Mouse (Mus musculus) hindlimb bud, embryonic 11.5 days (tissue): ENCODE measurements around the gene Cacna1i.
A peak's percentile ranks its signal among the peaks of the same experiment; 100 is the strongest.

ENCODE experiments used
- DNase-seq: peaks from one replicate; pipeline ENCODE4 v3.0.0-alpha.2; 2012; ENCODE audit warnings: low read depth, low spot score; ENCODE audit errors: extremely low spot score

The Cacna1i gene

GRCm38 (mm10) chr15:80286851-80287415 lies at the start of gene Cacna1i:
Cacna1i (plus strand) TSS chr15:80287238.
- DNase-seq: no peak

GRCm38 (mm10) chr15:80248135-80248534 lies 38.9 kb upstream of the Cacna1i start:
- no peak for DNase-seq

- no peak for DNase-seq
Observed at GRCm38 (mm10) chr15:80248596-80248995, 38.4 kb upstream of the Cacna1i start.

GRCm38 (mm10) chr15:80249672-80250071 lies 37.4 kb upstream of the Cacna1i start:
- DNase-seq: no peak

- DNase-seq: no peak
Observed at GRCm38 (mm10) chr15:80250586-80250985, 36.5 kb upstream of the Cacna1i start.

GRCm38 (mm10) chr15:80253530-80253929 lies 33.5 kb upstream of the Cacna1i start:
- peak; percentile 63 for DNase-seq

GRCm38 (mm10) chr15:80254207-80254606 lies 32.8 kb upstream of the Cacna1i start:
- no peak for DNase-seq

- DNase-seq: peak; percentile 97
Observed at GRCm38 (mm10) chr15:80254847-80255645, 32.0 kb upstream of the Cacna1i start, which contains the start of gene Atf4. Atf4 (plus strand) TSS chr15:80255184.

- no peak for DNase-seq
Observed at GRCm38 (mm10) chr15:80255646-80256121, 31.4 kb upstream of the Cacna1i start.

- no peak for DNase-seq
Observed at GRCm38 (mm10) chr15:80256242-80256641, 30.8 kb upstream of the Cacna1i start.

GRCm38 (mm10) chr15:80256656-80257601 lies 30.1 kb upstream of the Cacna1i start:
- DNase-seq: no peak

- no peak for DNase-seq
Observed at GRCm38 (mm10) chr15:80257602-80258239, 29.3 kb upstream of the Cacna1i start.

GRCm38 (mm10) chr15:80258240-80259170 lies 28.5 kb upstream of the Cacna1i start:
- DNase-seq: no peak

GRCm38 (mm10) chr15:80259406-80260045 lies 27.5 kb upstream of the Cacna1i start:
- no peak for DNase-seq

GRCm38 (mm10) chr15:80260677-80261076 lies 26.4 kb upstream of the Cacna1i start:
- DNase-seq: peak; percentile 67

GRCm38 (mm10) chr15:80261100-80261499 lies 25.9 kb upstream of the Cacna1i start:
- no peak for DNase-seq

GRCm38 (mm10) chr15:80263610-80264575 lies 23.1 kb upstream of the Cacna1i start, which contains the start of gene Rps19bp1:
Rps19bp1 (minus strand) TSS chr15:80264315.
- peak; percentile 83 for DNase-seq

GRCm38 (mm10) chr15:80266281-80266680 lies 20.8 kb upstream of the Cacna1i start:
- DNase-seq: peak; percentile 67
